Mouse (Mus musculus): Measurements from ENCODE around the gene Slc9a8. TPM values are rescaled to one million over a fixed set of nuclear protein-coding genes. Genes with fewer than 3 reads are reported as not detected.

Gene Slc9a8
- polyA plus RNA-seq (2012; rRNA removed): 46.5 and 47.3 TPM in 2 replicates

GRCm38 (mm10) chr2:167421330-167422149 lies at the start of gene Slc9a8:
Slc9a8 (plus strand) TSS chr2:167421712.

GRCm38 (mm10) chr2:167491757-167492708 lies 70.5 kb downstream of the Slc9a8 start, which contains the start of gene Rnf114:
Rnf114 (plus strand) TSS chr2:167492645.

GRCm38 (mm10) chr2:167492713-167493636 lies 71.5 kb downstream of the Slc9a8 start, which contains the start of gene Spata2:
Spata2 (minus strand) TSS chr2:167492887.

Other genes starting within 250 kb of the Slc9a8 start
- 3.9 and 4.4 TPM in 2 replicates for gene Kcnb1, start 231.6 kb upstream of the Slc9a8 start, polyA plus RNA-seq (2012; rRNA removed)
- gene Ptgis, start 181.1 kb upstream of the Slc9a8 start, polyA plus RNA-seq (2012; rRNA removed): 23.1 and 25.8 TPM in 2 replicates
- gene B4galt5, start 72.5 kb upstream of the Slc9a8 start, polyA plus RNA-seq (2012; rRNA removed): 29.7 and 30.3 TPM in 2 replicates
- gene Rnf114, start 70.9 kb downstream of the Slc9a8 start, polyA plus RNA-seq (2012; rRNA removed): 68.2 and 83.7 TPM in 2 replicates
- 52.2 and 55.5 TPM in 2 replicates for gene Spata2, start 71.2 kb downstream of the Slc9a8 start, polyA plus RNA-seq (2012; rRNA removed)
- 24.1 and 27.0 TPM in 2 replicates for gene Snai1, start 116.5 kb downstream of the Slc9a8 start, polyA plus RNA-seq (2012; rRNA removed)
- gene Ube2v1, start 210.4 kb downstream of the Slc9a8 start, polyA plus RNA-seq (2012; rRNA removed): 120 TPM in 2 replicates
- gene Gm20431, start 239.8 kb downstream of the Slc9a8 start, polyA plus RNA-seq (2012; rRNA removed): 12.9 and 18.7 TPM in 2 replicates